Comparison of ENCODE assay signal across 8 mouse cellular contexts in the genomic region with DNA sequence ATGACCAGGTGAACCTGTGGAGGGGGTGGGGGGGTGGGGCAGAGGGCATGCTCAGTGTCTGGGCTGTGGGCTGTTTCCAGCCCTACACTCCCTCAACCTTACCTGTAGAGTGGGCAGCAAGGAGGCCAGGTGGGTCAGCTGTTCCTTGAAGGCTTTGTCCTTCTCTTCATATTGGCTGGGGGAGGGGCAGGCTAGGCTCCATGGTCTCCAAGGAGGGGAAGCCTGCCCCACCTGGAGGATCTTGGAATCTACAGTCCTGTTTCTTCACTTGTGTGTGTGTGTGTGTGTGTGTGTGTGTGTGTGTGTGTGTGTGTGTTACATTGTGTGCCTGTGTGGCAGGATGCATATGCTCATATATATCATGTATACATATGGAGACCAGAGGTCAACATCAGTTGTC. TPM values are rescaled to one million over a fixed set of nuclear protein-coding genes. Genes with fewer than 3 reads are reported as not detected.
DNase-seq lines count a peak whose midpoint lies in the region; ATAC-seq and TF ChIP-seq lines count a peak whose summit lies in the region.
"Had no signal": no experiment of that assay in that cellular context is flagged by ENCODE, and none has a peak within 500 bp of the region (broad histone marks: within the 10 kb centered on the region; RNA-seq: fewer than 3 reads in every experiment).

No protein-coding gene starts in this region.

- H3K4me3 ChIP-seq in lung, embryonic 14.5 days (ENCODE audit: low read depth, low read length) = no peak overlapping the region; the same call in 1 of the 2 replicates
- H3K4me3 ChIP-seq in hindbrain, embryonic 11.5 days (ENCODE audit: low read depth, low read length) = no peak overlapping the region
- H3K4me3 ChIP-seq in thymus, adult 2 months (ENCODE audit: control insufficient read depth, insufficient read depth, low read length) = no peak overlapping the region

- no peak overlapping the region for H3K27ac ChIP-seq in lung, embryonic 14.5 days (ENCODE audit: low read depth)
- no peak overlapping the region for H3K27ac ChIP-seq in hindbrain, embryonic 11.5 days (ENCODE audit: low read depth, low read length)
- H3K27ac ChIP-seq in thymus, adult 2 months (ENCODE audit: control insufficient read depth, insufficient read depth, low read length) = no peak overlapping the region

- peaks cover 74% of the 10 kb centered on the region for H3K27me3 ChIP-seq in lung, embryonic 14.5 days (ENCODE audit: insufficient read depth, low read length)
- H3K27me3 ChIP-seq in hindbrain, embryonic 11.5 days (ENCODE audit: control insufficient read depth, insufficient read depth, low read length) = peaks cover 84% of the 10 kb centered on the region
- peaks cover 9% of the 10 kb centered on the region for H3K27me3 ChIP-seq in thymus, adult 2 months (ENCODE audit: control insufficient read depth, insufficient read depth, low read length)

- DNase-seq in lung, embryonic 14.5 days = peak; percentile 53
- DNase-seq in lung, postnatal 14 days = no peak
- peak; percentile 64 for DNase-seq in embryo, embryonic 10.5 days (ENCODE audit: low spot score)
- DNase-seq in hindbrain, embryonic 11.5 days (ENCODE audit: low spot score) = peak; percentile 58
- DNase-seq in naive thymus-derived CD4-positive, alpha-beta T cell, adult 2 months (ENCODE audit: low read depth) = peak; percentile 31
- DNase-seq in urinary bladder, postnatal 36 days (ENCODE audit: low spot score in 2 of 2) = no peak
- no peak for DNase-seq in thymus, adult 2 months

- no peak for ATAC-seq in lung, embryonic 14.5 days (ENCODE audit: insufficient read depth)
- 0 out of 2 replicates have a peak, but pooled peaks have one; percentile 20 for ATAC-seq in hindbrain, embryonic 11.5 days (ENCODE audit: low FRiP score)

- H3K4me2 ChIP-seq in lung, embryonic 14.5 days = no peak overlapping the region
- H3K4me2 ChIP-seq in hindbrain, embryonic 11.5 days (replicated peaks; ENCODE audit: low read depth, low read length) = no peak overlapping the region

- TF ChIP-seq POLR2A in thymus, adult 2 months (IDR thresholded peaks at IDR 0.05; ENCODE audit: control insufficient read depth, extremely low read depth, insufficient read depth, low read length, poor library complexity) = no peak

- TF ChIP-seq CTCF in lung, embryonic 14.5 days (IDR thresholded peaks at IDR 0.05; ENCODE audit: low read depth) = peak; percentile 46
- no peak for TF ChIP-seq CTCF in thymus, adult 2 months (IDR thresholded peaks at IDR 0.05; ENCODE audit: borderline replicate concordance, control insufficient read depth, extremely low read depth, insufficient read depth, low read length, poor library complexity)

- peaks cover 3% of the 10 kb centered on the region; the same call in 1 of the 2 replicates for H3K36me3 ChIP-seq in lung, embryonic 14.5 days (ENCODE audit: insufficient read depth)
- H3K36me3 ChIP-seq in hindbrain, embryonic 11.5 days (ENCODE audit: control insufficient read depth, insufficient read depth, low read length) = no peaks in the 10 kb centered on the region
- no peaks in the 10 kb centered on the region for H3K36me3 ChIP-seq in thymus, adult 2 months (ENCODE audit: control insufficient read depth, insufficient read depth, low read length)

- no peaks in the 10 kb centered on the region for H3K4me1 ChIP-seq in lung, embryonic 14.5 days (ENCODE audit: insufficient read depth)
- H3K4me1 ChIP-seq in hindbrain, embryonic 11.5 days (replicated peaks; ENCODE audit: control insufficient read depth, insufficient read depth, low read length) = peaks cover 9% of the 10 kb centered on the region
- H3K4me1 ChIP-seq in thymus, adult 2 months (replicated peaks; ENCODE audit: control insufficient read depth, insufficient read depth, low read length) = 0 out of 2 replicates have a peak, but pooled peaks cover 4% of the 10 kb centered on the region

- H3K9ac ChIP-seq in lung, embryonic 14.5 days = no peak overlapping the region
- H3K9ac ChIP-seq in hindbrain, embryonic 11.5 days (ENCODE audit: low read depth, low read length) = no peak overlapping the region

- H3K9me3 ChIP-seq in lung, embryonic 14.5 days (ENCODE audit: low read depth, low read length) = no peaks in the 10 kb centered on the region
- no peaks in the 10 kb centered on the region for H3K9me3 ChIP-seq in hindbrain, embryonic 11.5 days (ENCODE audit: control insufficient read depth, low read length)

RNA-seq across cellular contexts. Expression of a gene that starts 4.9 kb away (rescaled TPM):
- polyA plus RNA-seq in lung, embryonic 14.5 days (2014; fragmentation: Nextera tagmentation; extraction: Ambion mirVana) = 0.36 and 0.65 TPM in 2 replicates
- polyA plus RNA-seq in hindbrain, embryonic 11.5 days (2014; fragmentation: Nextera tagmentation; extraction: Ambion mirVana) = 1.5 and 1.6 TPM in 2 replicates
- polyA plus RNA-seq in thymus, adult 2 months (2012; rRNA removed) = 0.57 and 10.2 TPM in 2 replicates

RNA-seq across cellular contexts. Expression of a gene that starts 11.6 kb away (rescaled TPM):
- polyA plus RNA-seq in lung, embryonic 14.5 days (2014; fragmentation: Nextera tagmentation; extraction: Ambion mirVana) = 428 and 464 TPM in 2 replicates
- polyA plus RNA-seq in hindbrain, embryonic 11.5 days (2014; fragmentation: Nextera tagmentation; extraction: Ambion mirVana) = 304 and 330 TPM in 2 replicates
- 43.8 and 60.3 TPM in 2 replicates for polyA plus RNA-seq in thymus, adult 2 months (2012; rRNA removed)

RNA-seq across cellular contexts. Expression of a gene that starts 16.9 kb away (rescaled TPM):
- polyA plus RNA-seq in lung, embryonic 14.5 days (2014; fragmentation: Nextera tagmentation; extraction: Ambion mirVana) = 31.2 and 31.8 TPM in 2 replicates
- polyA plus RNA-seq in hindbrain, embryonic 11.5 days (2014; fragmentation: Nextera tagmentation; extraction: Ambion mirVana) = 17.4 and 20.6 TPM in 2 replicates
- 42.6 and 48.1 TPM in 2 replicates for polyA plus RNA-seq in thymus, adult 2 months (2012; rRNA removed)

RNA-seq across cellular contexts. Expression of a gene that starts 22.5 kb away (rescaled TPM):
- not detected in 2 replicates for polyA plus RNA-seq in lung, embryonic 14.5 days (2014; fragmentation: Nextera tagmentation; extraction: Ambion mirVana)
- 2.9 and 3.5 TPM in 2 replicates for polyA plus RNA-seq in hindbrain, embryonic 11.5 days (2014; fragmentation: Nextera tagmentation; extraction: Ambion mirVana)
- 0.19 and 0.28 TPM in 2 replicates for polyA plus RNA-seq in thymus, adult 2 months (2012; rRNA removed)
- polyA plus RNA-seq: intestine, embryonic 14.5 days had no signal

RNA-seq across cellular contexts. Expression of a gene that starts 24.5 kb away (rescaled TPM):
- 0.03 and 0.07 TPM in 2 replicates for polyA plus RNA-seq in lung, embryonic 14.5 days (2014; fragmentation: Nextera tagmentation; extraction: Ambion mirVana)
- polyA plus RNA-seq in hindbrain, embryonic 11.5 days (2014; fragmentation: Nextera tagmentation; extraction: Ambion mirVana) = 0.14 and 0.28 TPM in 2 replicates
- polyA plus RNA-seq in thymus, adult 2 months (2012; rRNA removed) = 0.11 and 0.16 TPM in 2 replicates

Comparison
In these comparisons a context has a peak if more than half of its experiments do, and no peak if none do; other contexts are left out.
1. DNase-seq: peak in lung, embryonic 14.5 days (single experiment), embryo, embryonic 10.5 days (single experiment), hindbrain, embryonic 11.5 days (single experiment) and naive thymus-derived CD4-positive, alpha-beta T cell, adult 2 months (single experiment); none in lung, postnatal 14 days (single experiment), urinary bladder, postnatal 36 days (0 of 2) and thymus, adult 2 months (single experiment).